Mouse (Mus musculus): ENCODE measurements around the gene Rgs17. TPM values are rescaled to one million over a fixed set of nuclear protein-coding genes. Genes with fewer than 3 reads are reported as not detected.

Gene Rgs17
- total RNA-seq, 1 experiment from 2014 or later = not detected

Other genes starting within 250 kb of the Rgs17 start
- gene Fbxo5, start 116.8 kb downstream of the Rgs17 start, total RNA-seq (2017) = 4.9 to 5.9 TPM (median 5.1 TPM) in 3 replicates
- 8.6 to 33.0 TPM (median 15.9 TPM) in 3 replicates for gene Mtrf1l, start 98.5 kb downstream of the Rgs17 start, total RNA-seq (2017)